Mouse (Mus musculus): ENCODE measurements around the gene Copz1. TPM values are rescaled to one million over a fixed set of nuclear protein-coding genes. Genes with fewer than 3 reads are reported as not detected.
"Not testable (repeated sequence)": the region's sequence is repeated elsewhere in the genome, so short reads cannot be mapped to it uniquely, and the experiment has no call there.

The Copz1 gene
- total RNA-seq (2021) = 10 to 100 TPM; 91.0 to 96.2 TPM
- long read RNA-seq, experiment 1, transcript Copz1-201 (9 exons, 1,676 nt) = major isoform, 60 of 80 reads
- long read RNA-seq, experiment 1, partial matches to known transcripts = 7 of 80 reads
- long read RNA-seq, experiment 1, other reads (novel, unspliced or antisense) = 9 of 80 reads
- long read RNA-seq, experiment 2, transcript Copz1-201 (9 exons, 1,676 nt) = major isoform, 88 of 103 reads
- long read RNA-seq, experiment 2, partial matches to known transcripts = 6 of 103 reads
- long read RNA-seq, experiment 2, other reads (novel, unspliced or antisense) = 8 of 103 reads

DNA sequence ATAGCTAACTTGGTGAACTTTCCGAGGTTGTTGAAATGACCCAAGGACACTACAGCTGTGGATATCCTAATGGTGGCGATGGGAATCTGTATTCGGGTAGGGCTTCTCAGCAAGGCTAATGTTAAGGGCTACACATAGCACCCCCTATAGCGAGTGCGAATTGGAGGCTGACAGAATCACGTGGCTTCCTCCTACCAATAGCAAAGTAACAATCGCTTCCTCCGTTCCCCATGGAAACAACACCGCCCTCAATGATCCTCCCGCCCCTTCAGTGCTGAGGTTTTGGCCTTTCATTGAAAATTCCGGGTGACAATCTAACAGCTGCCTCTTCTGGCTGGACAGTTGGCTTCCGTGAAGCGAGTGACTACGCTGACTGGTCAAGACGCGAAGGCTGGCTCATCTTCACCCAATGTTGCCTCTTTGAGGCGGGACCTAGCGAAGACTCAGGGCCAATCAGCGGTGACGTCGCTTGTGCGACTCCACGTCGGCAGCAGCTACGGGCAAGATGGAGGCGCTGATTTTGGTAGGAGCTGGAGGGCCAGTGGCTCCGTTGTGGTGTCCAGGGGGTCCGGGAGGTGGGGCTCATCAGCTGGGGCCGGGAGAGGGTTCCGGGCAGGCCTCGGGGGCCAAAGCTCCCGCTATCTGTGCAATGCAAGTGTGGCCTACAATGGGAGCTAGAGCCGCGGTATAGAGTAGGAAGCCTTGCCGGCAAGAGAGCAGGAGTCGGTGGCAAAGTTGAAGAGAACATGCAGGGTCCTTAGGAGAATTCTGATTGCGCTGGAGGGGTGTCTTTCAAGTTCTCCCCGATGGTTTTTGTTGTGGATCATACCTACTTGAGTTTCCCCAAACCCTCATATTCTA is at the start of gene Copz1:
Copz1 (plus strand) TSS at position 296 of the 861 bp plus-strand sequence.
- DNase-seq (ENCODE audit: low spot score in 2 of 2) = peak; percentile 94 to 99
- peak within 1 kb of the TSS; percentile 87 for H3K27ac ChIP-seq
- H3K4me3 ChIP-seq = peak within 1 kb of the TSS; percentile 91
- TF ChIP-seq CTCF (conservative IDR thresholded peaks at IDR 0.05) = peak; percentile 39

DNA sequence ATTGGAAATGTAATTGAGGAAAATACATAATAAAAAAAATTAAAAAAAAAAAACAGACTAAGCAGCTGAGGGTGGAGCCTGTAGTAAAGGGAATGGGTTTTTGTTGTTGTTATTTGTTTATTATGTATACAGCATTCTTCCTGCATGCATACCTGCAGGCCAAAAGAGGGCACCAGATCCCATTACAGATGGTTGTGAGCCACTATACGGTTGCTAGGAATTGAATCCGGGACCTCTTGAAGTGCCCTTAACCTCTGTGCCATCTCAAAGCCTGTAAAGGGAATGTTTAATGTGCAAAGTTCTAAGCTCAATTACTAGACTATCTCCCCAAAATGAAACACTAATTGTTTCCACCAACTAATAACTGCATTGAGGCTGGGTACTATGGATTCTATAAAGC is 48.4 kb upstream of the Copz1 start:
- no peak overlapping the region for H3K27ac ChIP-seq
- 0 out of 2 replicates have a peak, but pooled peaks have one; percentile 18 for TF ChIP-seq CTCF (conservative IDR thresholded peaks at IDR 0.05)
- H3K4me3 ChIP-seq = no peak overlapping the region
- DNase-seq (ENCODE audit: low spot score in 2 of 2) = no peak

DNA sequence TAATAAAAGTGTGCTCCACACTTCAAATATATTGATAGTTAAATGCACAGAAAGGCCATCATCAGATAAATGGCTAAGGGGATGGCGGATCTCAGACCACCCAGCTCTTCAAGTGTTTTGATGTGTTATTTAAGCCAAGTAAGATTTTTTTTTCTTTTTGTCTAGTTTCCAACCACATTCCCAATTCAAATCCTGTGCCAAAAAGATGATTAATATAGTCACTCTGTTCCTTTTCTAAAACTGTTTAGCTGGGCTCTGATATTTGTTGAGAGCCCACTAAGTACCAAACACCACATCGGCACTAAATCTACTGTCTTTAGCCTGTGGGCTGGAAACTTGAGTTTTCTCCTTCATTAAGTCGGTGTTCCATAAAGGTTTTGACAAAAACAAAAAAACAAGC is 45.5 kb upstream of the Copz1 start:
- no peak for TF ChIP-seq CTCF (conservative IDR thresholded peaks at IDR 0.05)
- no peak for DNase-seq (ENCODE audit: low spot score in 2 of 2)
- no peak overlapping the region for H3K4me3 ChIP-seq
- H3K27ac ChIP-seq = peak overlapping the region; percentile 18; the same call in 1 of the 2 replicates

DNA sequence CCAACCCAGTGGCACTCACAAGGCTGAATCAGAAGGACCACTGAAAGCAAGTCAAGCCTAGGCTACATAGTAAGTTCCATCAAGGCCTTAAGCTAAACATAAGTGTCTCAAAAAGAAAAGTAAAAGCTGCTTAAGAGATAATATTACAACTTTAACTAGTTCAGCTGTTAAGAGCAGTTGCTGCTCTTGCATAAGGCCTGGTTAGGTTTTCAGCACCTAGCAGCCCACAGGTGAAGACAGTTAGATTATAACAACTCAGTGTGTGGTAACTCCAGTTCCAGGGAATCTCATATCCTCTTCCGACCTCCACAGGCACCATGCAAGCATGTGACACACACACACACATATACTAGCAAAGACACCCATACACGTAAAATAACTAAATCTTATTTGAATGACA is 44.9 kb upstream of the Copz1 start:
- DNase-seq (ENCODE audit: low spot score in 2 of 2) = no peak
- no peak for TF ChIP-seq CTCF (conservative IDR thresholded peaks at IDR 0.05)
- H3K4me3 ChIP-seq = no peak overlapping the region

DNA sequence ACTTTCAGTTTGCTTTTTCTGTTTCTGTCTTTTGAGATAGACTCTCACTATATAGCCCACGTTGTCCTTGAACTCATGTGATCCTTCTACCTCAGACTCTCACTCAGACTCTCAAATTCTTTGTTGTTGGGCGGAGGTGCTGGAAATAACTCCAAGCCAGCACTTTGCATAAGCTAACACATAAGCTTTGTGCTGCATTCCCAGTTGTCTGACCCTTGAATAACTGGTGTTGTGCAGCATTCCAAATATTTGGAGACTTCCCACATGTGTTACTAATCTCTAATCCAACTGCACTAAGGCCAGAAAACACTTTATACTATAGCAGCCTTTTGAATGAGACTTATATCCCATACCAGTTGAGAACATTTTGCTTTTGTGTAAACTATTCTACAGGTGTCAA is 43.6 kb upstream of the Copz1 start:
- DNase-seq (ENCODE audit: low spot score in 2 of 2) = no peak
- no peak for TF ChIP-seq CTCF (conservative IDR thresholded peaks at IDR 0.05)
- H3K4me3 ChIP-seq = no peak overlapping the region
- no peak overlapping the region for H3K27ac ChIP-seq

More for the DNA sequence above, 44.9 kb upstream of the Copz1 start:
- peak overlapping the region; percentile 18; the same call in 1 of the 2 replicates for H3K27ac ChIP-seq

DNA sequence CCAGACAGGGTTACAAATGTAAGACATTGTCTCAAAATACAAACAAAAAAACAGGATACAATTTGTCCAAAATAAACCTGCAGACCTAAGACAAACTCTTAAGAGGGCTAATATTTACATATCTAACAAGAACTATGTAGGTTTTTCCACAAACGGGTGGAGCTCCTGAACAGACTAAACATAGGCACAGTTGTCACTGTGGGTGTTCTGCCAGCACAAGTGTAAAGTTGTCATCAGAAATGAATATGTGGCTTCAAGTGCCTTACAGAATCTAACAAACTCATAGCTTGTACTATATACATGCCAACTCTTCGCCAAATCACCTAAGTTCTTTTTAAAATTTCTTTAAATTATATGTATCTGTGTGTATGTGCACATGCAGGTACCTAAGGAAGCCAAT is 39.4 kb upstream of the Copz1 start:
- H3K4me3 ChIP-seq = no peak overlapping the region
- no peak for TF ChIP-seq CTCF (conservative IDR thresholded peaks at IDR 0.05)
- H3K27ac ChIP-seq = no peak overlapping the region
- DNase-seq (ENCODE audit: low spot score in 2 of 2) = no peak

DNA sequence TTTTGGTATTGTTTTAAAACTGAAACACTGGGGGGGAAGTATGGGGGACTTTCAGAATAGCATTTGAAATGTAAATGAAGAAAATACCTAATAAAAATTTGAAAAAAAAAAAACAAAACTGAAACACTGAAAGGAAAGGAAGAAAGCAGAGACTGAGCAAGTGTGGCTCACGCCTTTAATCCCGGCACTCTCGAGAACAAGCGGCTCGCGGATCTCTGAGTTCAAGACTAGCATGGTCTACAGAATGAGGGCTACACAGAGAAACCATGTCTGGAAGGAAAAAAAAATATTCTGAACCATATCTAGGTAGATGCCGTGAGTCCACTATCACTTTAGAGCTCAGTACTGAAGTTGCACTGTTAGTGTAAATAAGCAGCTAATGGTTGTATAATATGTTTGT is 35.2 kb upstream of the Copz1 start:
- no peak for DNase-seq (ENCODE audit: low spot score in 2 of 2)
- TF ChIP-seq CTCF (conservative IDR thresholded peaks at IDR 0.05) = no peak
- Histone ChIP-seq H3K27ac (no peak overlapping the region), H3K4me3 (no peak overlapping the region)

DNA sequence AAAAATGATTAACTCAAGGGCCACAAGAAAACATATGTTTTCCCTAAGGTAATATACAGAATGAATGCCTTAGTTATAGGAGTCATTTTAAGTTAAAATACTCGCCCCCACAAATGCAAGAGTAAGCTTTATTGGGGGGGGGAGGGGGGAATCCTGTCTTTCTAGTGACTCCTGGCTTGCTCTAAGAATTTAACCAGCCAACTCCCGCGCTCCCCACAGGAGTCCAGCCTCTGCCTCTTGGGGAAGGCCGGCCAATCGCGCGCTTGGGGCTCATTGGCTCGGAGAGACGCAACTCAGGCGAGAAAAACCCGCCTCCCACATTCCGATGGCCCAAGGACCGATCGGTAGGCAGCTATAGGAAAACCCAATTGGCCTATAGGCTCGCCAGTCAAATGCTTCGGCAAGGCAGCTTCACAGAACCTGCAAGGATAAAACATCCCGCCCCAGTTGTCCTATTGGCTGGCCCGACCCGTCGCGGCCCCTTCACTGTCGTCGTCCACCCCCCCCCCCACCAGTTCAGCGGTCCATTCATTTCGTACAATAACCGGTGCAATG is 33.3 kb upstream of the Copz1 start:
- DNase-seq (ENCODE audit: low spot score in 2 of 2) = peak; percentile 89 to 96
- Histone ChIP-seq H3K4me3 (peak overlapping the region; percentile 94), H3K27ac (peak overlapping the region; percentile 97)
- no peak for TF ChIP-seq CTCF (conservative IDR thresholded peaks at IDR 0.05)

DNA sequence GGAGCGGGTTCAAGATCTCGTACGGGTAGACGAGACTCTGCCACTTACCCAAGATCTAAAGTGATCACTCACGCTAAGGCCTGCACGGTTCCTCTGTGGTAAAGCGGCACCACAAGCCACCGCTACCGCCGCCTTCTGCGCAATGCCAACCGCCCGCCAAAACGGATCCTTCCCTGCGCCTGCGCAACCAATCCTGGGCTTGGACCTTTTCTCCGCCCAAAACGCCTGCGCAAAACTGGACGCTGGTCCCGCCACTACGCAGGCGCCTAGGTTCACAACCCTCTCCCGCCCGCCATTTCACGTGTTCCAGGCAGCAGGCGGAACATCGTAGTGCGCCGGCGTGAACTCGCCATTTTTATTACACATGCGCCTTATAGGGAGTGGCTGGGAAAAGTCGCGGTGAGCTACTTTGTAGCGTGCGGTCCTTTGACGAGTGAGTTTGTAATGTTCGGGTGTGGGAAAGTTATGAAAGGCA is 32.8 kb upstream of the Copz1 start, which contains the start of gene Cbx5:
Cbx5 (minus strand) TSS at position 132 of the 475 bp plus-strand sequence.
- H3K4me3 ChIP-seq = peak within 1 kb of the TSS; percentile 94
- peak; percentile 97 to 98 for DNase-seq (ENCODE audit: low spot score in 2 of 2)
- TF ChIP-seq CTCF (conservative IDR thresholded peaks at IDR 0.05) = no peak
- H3K27ac ChIP-seq = peak within 1 kb of the TSS; percentile 97

DNA sequence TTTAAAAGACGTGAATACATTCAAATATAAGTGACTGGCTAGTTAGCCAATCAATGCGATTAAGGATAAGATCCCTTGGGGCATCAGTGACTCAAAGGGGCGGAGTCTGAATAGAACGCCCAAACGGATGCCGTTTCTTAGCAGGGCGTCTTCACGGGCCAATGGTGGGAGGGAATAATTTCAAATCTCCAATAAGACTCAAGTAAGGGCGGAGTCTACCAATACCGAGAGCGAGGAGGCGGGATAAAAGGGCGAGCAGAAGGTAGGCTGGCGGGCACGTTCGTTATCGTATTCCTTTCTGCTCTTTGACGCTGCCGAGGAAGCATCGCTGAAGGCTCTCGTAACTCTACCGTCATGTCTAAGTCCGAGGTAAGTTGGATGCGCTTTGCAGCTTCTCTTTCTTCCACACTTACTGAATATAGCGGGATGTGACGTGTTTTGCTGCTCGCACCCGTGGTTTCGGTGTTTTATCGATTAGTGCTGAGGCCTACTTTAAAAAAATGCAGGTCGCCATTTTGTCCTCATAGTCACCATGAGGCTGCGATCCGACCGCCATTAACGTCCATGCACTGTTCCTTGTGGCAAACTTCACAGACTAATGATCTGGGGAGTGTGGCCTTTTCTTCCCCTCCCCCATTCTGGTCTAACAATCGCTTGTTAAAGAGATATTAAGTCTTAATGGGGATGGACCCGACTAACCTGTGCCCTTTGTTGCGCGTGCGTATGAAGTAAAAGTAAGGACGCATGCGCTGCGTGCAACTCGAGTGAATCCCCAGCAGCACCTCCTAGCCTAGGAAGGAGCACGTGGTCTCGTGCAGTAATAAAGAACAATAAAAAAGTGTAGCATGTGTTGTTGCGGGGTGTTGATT is 32.1 kb upstream of the Copz1 start, which contains the start of gene Hnrnpa1:
Hnrnpa1 (plus strand) TSS at position 273 of the 869 bp plus-strand sequence.
- DNase-seq (ENCODE audit: low spot score in 2 of 2) = peak; percentile 87 to 97
- TF ChIP-seq CTCF (conservative IDR thresholded peaks at IDR 0.05) = no peak
- Histone ChIP-seq H3K27ac (peak within 1 kb of the TSS; percentile 97), H3K4me3 (peak within 1 kb of the TSS; percentile 94)

DNA sequence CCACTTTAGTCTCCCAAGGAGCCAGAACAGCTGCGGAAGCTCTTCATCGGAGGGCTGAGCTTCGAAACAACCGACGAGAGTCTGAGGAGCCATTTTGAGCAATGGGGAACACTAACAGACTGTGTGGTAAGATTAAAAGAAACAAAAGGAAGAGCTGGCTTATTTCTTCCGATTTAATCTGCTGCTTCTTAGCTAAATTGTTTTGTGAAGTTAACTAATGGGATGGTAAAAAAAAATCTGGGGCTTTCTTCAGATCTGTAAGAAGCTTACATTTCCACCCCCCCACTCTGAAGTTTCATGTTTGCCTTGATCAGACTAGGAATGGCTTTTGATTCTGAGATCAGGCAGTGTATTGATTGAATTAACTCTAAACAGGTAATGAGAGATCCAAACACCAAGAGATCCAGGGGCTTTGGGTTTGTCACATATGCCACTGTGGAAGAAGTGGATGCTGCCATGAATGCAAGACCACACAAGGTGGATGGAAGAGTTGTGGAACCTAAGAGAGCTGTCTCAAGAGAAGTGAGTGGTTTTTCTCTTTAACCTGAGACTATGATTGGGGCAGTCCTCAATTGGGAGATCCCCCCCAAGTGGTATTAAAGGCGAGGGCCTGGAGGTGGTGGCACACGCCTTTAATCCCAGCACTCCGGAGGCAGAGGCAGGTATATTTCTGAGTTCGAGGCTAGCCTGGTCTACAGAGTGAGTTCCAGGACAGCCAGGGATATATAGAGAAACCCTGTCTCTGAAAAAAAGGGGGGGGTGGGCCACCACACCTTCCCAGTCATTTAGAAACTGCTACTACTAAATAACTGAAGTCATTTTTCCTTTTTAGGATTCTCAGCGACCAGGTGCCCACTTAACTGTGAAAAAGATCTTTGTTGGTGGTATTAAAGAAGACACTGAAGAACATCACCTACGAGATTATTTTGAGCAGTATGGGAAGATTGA is 31.2 kb upstream of the Copz1 start:
- not testable (repeated sequence) for DNase-seq (ENCODE audit: low spot score in 2 of 2)
- H3K27ac ChIP-seq = peak overlapping the region; percentile 97

More for the DNA sequence above, 31.2 kb upstream of the Copz1 start:
- peak overlapping the region; percentile 94 for H3K4me3 ChIP-seq
